Mouse (Mus musculus): ENCODE results near the gene Tnni3k. TPM values are rescaled to one million over a fixed set of nuclear protein-coding genes. Genes with fewer than 3 reads are reported as not detected.
"Not testable (repeated sequence)": the region's sequence is repeated elsewhere in the genome, so short reads cannot be mapped to it uniquely, and the experiment has no call there.

The Tnni3k gene
- total RNA-seq, 1 experiment: not detected

DNA sequence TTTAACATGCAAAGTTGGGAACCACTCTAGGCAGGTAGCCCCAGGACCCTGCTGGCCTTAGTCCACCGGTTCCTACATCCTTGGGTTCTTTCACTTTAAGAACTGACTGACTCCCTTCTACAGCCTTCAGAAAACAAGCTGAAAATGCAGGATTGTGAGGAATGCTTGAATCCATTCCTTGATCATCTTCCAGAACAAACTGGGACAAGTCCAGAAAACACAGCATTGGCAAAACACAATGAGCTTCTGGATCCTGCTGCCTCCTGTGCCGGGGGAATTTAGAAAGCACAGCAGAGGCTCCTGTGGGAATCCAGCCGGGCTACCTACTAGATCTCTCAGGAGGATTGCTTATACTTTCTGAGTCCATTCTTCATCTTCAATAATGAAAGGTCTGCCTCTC lies 229.5 kb downstream of the Tnni3k start:
- no peak for TF ChIP-seq ZC3H11A (IDR thresholded peaks at IDR 0.05; ENCODE audit: borderline replicate concordance, low read depth, low read length)
- no peak for TF ChIP-seq CHD2 (IDR thresholded peaks at IDR 0.05; ENCODE audit: low read depth, low read length)
- no peak for TF ChIP-seq MAFK (IDR thresholded peaks at IDR 0.05; ENCODE audit: insufficient read depth, low read depth, low read length)
- no peak for TF ChIP-seq HCFC1 (IDR thresholded peaks at IDR 0.05; ENCODE audit: borderline replicate concordance, insufficient read depth, low read length)
- TF ChIP-seq ZNF384 (IDR thresholded peaks at IDR 0.05; ENCODE audit: low read depth, low read length): no peak
- in situ Hi-C loops (cut with MboI; ENCODE audit: low sequenced_read_pairs in 2 of 2, unreplicated experiment in 2 of 2): no loop called here
- Histone ChIP-seq H3K9me3 (ENCODE audit: control insufficient read depth, insufficient read depth, low read depth, low read length) (no peaks in the 10 kb centered on the region), H3K4me1 (ENCODE audit: control insufficient read depth in 2 of 2, insufficient read depth in 2 of 2, low read length in 2 of 2, poor library complexity in 1 of 2) (no peaks in the 10 kb centered on the region), H3K9ac (ENCODE audit: insufficient read depth, low read depth, low read length, poor library complexity, severe bottlenecking) (no peak overlapping the region), H3K4me3 (ENCODE audit: insufficient read depth in 1 of 2, low read depth in 1 of 2, low read length in 2 of 2, poor library complexity in 1 of 2, severe bottlenecking in 1 of 2) (no peak overlapping the region), H3K27ac (ENCODE audit: insufficient read depth, low read depth, low read length, poor library complexity, severe bottlenecking) (no peak overlapping the region), H3K36me3 (ENCODE audit: control insufficient read depth, insufficient read depth, low read length, poor library complexity, severe bottlenecking) (no peaks in the 10 kb centered on the region)
- DNase-seq (ENCODE audit: low read depth, low spot score): no peak

DNA sequence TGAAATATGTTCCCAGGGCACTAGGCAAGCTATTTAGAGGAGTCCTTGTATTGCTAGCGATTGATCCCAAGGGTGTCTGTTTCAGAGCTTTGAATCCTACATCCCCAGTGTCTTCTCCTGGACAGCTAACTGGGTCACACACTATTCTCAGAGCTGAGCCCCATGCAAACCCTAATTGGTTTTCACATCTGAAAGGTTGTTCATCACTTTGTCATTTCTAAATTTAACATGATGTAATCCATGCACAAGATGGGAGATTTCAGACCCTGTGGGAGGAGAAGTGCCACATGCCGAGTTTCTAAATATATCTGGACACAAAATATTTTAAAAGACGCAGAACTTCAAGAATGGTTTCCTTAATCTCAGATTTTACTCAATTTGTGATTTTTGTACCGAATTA lies 230.5 kb downstream of the Tnni3k start:
- H3K9me3 ChIP-seq (ENCODE audit: control insufficient read depth, insufficient read depth, low read depth, low read length): no peaks in the 10 kb centered on the region
- H3K9ac ChIP-seq (ENCODE audit: insufficient read depth, low read depth, low read length, poor library complexity, severe bottlenecking): no peak overlapping the region
- in situ Hi-C loops (cut with MboI; ENCODE audit: low sequenced_read_pairs in 2 of 2, unreplicated experiment in 2 of 2): no loop called here
- no peaks in the 10 kb centered on the region for H3K36me3 ChIP-seq (ENCODE audit: control insufficient read depth, insufficient read depth, low read length, poor library complexity, severe bottlenecking)
- no peak overlapping the region for H3K4me3 ChIP-seq (ENCODE audit: insufficient read depth in 1 of 2, low read depth in 1 of 2, low read length in 2 of 2, poor library complexity in 1 of 2, severe bottlenecking in 1 of 2)
- no peak for DNase-seq (ENCODE audit: low read depth, low spot score)
- no peaks in the 10 kb centered on the region for H3K4me1 ChIP-seq (ENCODE audit: control insufficient read depth in 2 of 2, insufficient read depth in 2 of 2, low read length in 2 of 2, poor library complexity in 1 of 2)
- TF ChIP-seq CHD2 (IDR thresholded peaks at IDR 0.05; ENCODE audit: low read depth, low read length): no peak
- no peak for TF ChIP-seq HCFC1 (IDR thresholded peaks at IDR 0.05; ENCODE audit: borderline replicate concordance, insufficient read depth, low read length)
- TF ChIP-seq ZNF384 (IDR thresholded peaks at IDR 0.05; ENCODE audit: low read depth, low read length): no peak
- no peak for TF ChIP-seq ZC3H11A (IDR thresholded peaks at IDR 0.05; ENCODE audit: borderline replicate concordance, low read depth, low read length)
- no peak for TF ChIP-seq MAFK (IDR thresholded peaks at IDR 0.05; ENCODE audit: insufficient read depth, low read depth, low read length)
- H3K27ac ChIP-seq (ENCODE audit: insufficient read depth, low read depth, low read length, poor library complexity, severe bottlenecking): no peak overlapping the region

DNA sequence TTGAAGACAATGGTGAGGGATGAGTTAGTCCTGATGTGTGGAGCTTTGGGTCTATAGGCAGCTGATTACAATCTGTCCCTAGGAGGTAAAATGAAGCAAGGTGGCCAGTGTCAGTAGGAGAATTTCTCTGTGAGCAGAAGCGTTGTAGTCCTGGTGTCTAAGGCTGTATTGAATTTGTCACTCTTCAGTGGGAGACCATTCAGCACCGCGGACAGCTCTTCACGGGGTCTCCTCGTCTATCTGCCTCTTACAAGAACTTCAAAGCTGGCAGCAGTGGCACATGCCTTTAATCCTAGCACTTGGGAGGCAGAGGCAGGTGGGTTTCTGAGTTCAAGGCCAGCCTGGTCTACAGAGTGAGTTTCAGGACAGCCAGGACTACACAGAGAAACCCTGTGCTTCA lies 235.5 kb downstream of the Tnni3k start:
- H3K27ac ChIP-seq (ENCODE audit: insufficient read depth, low read depth, low read length, poor library complexity, severe bottlenecking); H3K36me3 ChIP-seq (ENCODE audit: control insufficient read depth, insufficient read depth, low read length, poor library complexity, severe bottlenecking); H3K9me3 ChIP-seq (ENCODE audit: control insufficient read depth, insufficient read depth, low read depth, low read length); H3K9ac ChIP-seq (ENCODE audit: insufficient read depth, low read depth, low read length, poor library complexity, severe bottlenecking); in situ Hi-C loops (cut with MboI; ENCODE audit: low sequenced_read_pairs in 2 of 2, unreplicated experiment in 2 of 2); H3K4me3 ChIP-seq (ENCODE audit: insufficient read depth in 1 of 2, low read depth in 1 of 2, low read length in 2 of 2, poor library complexity in 1 of 2, severe bottlenecking in 1 of 2); H3K4me1 ChIP-seq (ENCODE audit: control insufficient read depth in 2 of 2, insufficient read depth in 2 of 2, low read length in 2 of 2, poor library complexity in 1 of 2): not testable (repeated sequence)
- peak; percentile 61 for DNase-seq (ENCODE audit: low read depth, low spot score)

DNA sequence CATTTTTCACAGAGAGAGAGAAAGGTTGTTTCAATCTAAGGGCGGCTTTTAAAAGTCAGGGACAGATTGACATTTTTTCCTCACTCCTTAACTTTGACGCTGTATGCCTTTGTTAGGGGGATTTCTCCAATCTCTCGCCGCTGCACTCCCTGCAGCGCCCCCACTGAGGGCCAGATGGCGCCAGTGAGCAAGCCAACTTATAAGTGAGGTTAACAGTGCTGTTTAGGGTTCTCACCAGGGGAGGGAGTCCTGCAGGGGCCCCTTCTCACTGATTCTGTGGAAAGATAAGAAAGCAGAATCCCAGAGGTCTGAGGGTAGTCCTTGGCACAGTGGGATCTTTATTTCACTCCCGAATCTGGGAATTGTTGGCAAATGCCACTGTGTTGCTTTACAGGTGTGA lies 237.5 kb downstream of the Tnni3k start:
- Histone ChIP-seq H3K36me3 (ENCODE audit: control insufficient read depth, insufficient read depth, low read length, poor library complexity, severe bottlenecking) (no peaks in the 10 kb centered on the region), H3K9ac (ENCODE audit: insufficient read depth, low read depth, low read length, poor library complexity, severe bottlenecking) (no peak overlapping the region), H3K9me3 (ENCODE audit: control insufficient read depth, insufficient read depth, low read depth, low read length) (no peaks in the 10 kb centered on the region), H3K4me3 (ENCODE audit: insufficient read depth in 1 of 2, low read depth in 1 of 2, low read length in 2 of 2, poor library complexity in 1 of 2, severe bottlenecking in 1 of 2) (0 out of 4 replicates have a peak overlapping the region, but pooled peaks of 1 of the 2 experiments have one; percentile 5), H3K4me1 (ENCODE audit: control insufficient read depth in 2 of 2, insufficient read depth in 2 of 2, low read length in 2 of 2, poor library complexity in 1 of 2) (no peaks in the 10 kb centered on the region; a peak in 1 of 4 replicates), H3K27ac (ENCODE audit: insufficient read depth, low read depth, low read length, poor library complexity, severe bottlenecking) (no peak overlapping the region)
- TF ChIP-seq HCFC1 (IDR thresholded peaks at IDR 0.05; ENCODE audit: borderline replicate concordance, insufficient read depth, low read length): no peak
- TF ChIP-seq ZC3H11A (IDR thresholded peaks at IDR 0.05; ENCODE audit: borderline replicate concordance, low read depth, low read length): peak; percentile 70
- DNase-seq (ENCODE audit: low read depth, low spot score): peak; percentile 71
- in situ Hi-C loops (cut with MboI; ENCODE audit: low sequenced_read_pairs in 2 of 2, unreplicated experiment in 2 of 2): no loop called here

DNA sequence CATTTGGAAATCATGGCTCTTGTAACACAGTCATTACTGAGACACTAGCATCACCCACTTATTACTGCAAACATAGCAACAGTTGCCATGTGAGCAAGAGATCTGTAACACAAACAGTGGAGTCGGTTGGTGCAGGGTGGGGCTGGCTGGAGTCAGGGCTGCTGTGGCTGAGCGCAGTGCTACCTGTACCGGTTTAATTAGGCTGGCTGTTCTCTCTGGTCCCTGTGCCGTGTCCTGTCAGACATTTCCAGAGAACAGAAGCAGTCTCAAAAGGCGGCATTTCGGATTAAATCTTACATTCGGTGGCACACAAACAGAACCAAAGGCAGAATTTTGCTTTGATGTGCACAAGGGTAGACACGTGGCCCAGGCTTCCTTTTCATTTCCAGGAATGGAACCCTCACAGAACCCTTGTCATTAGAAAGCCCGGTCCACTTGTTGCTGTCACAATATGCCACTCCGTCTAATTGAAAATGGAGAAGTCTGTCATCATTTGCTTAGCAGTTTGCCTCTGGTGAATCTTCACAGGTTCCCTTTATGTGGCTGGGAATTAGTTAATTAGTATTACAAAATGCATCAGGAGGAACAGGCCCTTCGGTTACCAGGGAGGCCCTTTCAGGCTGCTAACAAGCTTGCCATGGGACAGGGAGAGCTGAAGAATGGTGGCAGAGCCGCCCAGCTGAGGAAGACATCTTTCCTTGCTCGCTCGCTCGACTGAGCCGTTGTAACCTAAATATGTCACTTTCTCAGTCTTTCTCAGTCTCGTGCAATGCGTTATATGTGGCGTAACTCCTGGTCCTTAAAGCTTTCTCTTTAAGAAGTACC lies 238.2 kb downstream of the Tnni3k start:
- H3K9me3 ChIP-seq (ENCODE audit: control insufficient read depth, insufficient read depth, low read depth, low read length): no peaks in the 10 kb centered on the region
- H3K9ac ChIP-seq (ENCODE audit: insufficient read depth, low read depth, low read length, poor library complexity, severe bottlenecking): no peak overlapping the region
- in situ Hi-C loops (cut with MboI; ENCODE audit: low sequenced_read_pairs in 2 of 2, unreplicated experiment in 2 of 2): no loop called here
- H3K4me3 ChIP-seq (ENCODE audit: insufficient read depth in 1 of 2, low read depth in 1 of 2, low read length in 2 of 2, poor library complexity in 1 of 2, severe bottlenecking in 1 of 2): peak overlapping the region in 1 of 2 experiments; percentile 5; a peak in 1 of 4 replicates
- TF ChIP-seq ZNF384 (IDR thresholded peaks at IDR 0.05; ENCODE audit: low read depth, low read length) (no peak), CHD2 (IDR thresholded peaks at IDR 0.05; ENCODE audit: low read depth, low read length) (no peak), ZC3H11A (IDR thresholded peaks at IDR 0.05; ENCODE audit: borderline replicate concordance, low read depth, low read length) (no peak), HCFC1 (IDR thresholded peaks at IDR 0.05; ENCODE audit: borderline replicate concordance, insufficient read depth, low read length) (no peak)
- DNase-seq (ENCODE audit: low read depth, low spot score): no peak
- H3K4me1 ChIP-seq (ENCODE audit: control insufficient read depth in 2 of 2, insufficient read depth in 2 of 2, low read length in 2 of 2, poor library complexity in 1 of 2): no peaks in the 10 kb centered on the region; a peak in 1 of 4 replicates
- H3K27ac ChIP-seq (ENCODE audit: insufficient read depth, low read depth, low read length, poor library complexity, severe bottlenecking): no peak overlapping the region
- no peaks in the 10 kb centered on the region for H3K36me3 ChIP-seq (ENCODE audit: control insufficient read depth, insufficient read depth, low read length, poor library complexity, severe bottlenecking)
